Mouse (Mus musculus): ENCODE results near the gene Madcam1.
"Not testable (repeated sequence)": the region's sequence is repeated elsewhere in the genome, so short reads cannot be mapped to it uniquely, and the experiment has no call there.

The Madcam1 gene

DNA sequence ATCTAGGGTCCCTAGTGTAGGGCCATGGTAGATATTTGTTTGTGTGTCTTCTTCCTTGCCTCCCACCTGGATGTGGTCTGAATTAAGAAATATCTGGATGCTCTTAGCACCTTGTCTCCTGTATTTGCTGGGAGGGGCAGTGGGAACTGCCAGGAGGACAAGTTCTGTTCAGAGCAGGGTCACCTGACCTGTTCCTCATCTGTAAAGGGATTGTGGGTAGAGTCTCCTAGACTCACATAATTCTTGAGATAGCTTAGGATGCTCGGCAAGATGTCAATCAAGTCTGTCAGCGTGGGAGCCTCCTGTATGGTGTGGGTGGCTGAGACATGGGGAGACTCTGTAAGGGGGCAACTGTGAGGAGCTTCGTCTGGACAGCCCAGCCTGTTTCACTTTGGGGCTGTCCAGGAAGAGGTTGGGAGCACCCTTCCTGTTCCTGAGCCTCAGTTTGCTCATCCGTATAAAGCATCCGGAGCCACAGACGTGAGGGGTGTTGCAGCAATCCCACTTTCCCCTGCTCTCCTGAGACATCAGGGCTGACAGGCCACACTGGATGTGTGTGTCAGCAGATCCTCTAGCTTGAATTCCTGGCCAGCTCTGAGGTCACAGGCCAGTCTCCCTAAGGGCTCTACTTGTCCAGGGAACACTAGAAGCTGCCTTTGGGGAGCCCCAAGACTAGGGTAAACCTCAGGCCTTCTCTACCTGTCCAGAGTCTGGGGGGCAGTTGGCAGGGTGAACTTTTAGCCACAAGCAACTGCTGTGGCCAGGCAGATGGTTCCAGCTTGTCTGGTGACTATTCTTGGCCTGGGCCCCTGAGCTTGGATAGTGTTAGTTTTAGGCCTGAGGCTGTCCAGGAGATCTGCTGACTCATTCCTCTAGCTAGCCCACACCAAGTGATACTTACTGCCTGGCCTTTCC, 19.6 kb downstream of the Madcam1 start:
- in situ Hi-C loops (cut with MboI; ENCODE audit: low pct_unique_long_range_greater_than_20kb in 1 of 2, low sequenced_read_pairs in 2 of 2, unreplicated experiment in 1 of 2), result no loop called here

DNA sequence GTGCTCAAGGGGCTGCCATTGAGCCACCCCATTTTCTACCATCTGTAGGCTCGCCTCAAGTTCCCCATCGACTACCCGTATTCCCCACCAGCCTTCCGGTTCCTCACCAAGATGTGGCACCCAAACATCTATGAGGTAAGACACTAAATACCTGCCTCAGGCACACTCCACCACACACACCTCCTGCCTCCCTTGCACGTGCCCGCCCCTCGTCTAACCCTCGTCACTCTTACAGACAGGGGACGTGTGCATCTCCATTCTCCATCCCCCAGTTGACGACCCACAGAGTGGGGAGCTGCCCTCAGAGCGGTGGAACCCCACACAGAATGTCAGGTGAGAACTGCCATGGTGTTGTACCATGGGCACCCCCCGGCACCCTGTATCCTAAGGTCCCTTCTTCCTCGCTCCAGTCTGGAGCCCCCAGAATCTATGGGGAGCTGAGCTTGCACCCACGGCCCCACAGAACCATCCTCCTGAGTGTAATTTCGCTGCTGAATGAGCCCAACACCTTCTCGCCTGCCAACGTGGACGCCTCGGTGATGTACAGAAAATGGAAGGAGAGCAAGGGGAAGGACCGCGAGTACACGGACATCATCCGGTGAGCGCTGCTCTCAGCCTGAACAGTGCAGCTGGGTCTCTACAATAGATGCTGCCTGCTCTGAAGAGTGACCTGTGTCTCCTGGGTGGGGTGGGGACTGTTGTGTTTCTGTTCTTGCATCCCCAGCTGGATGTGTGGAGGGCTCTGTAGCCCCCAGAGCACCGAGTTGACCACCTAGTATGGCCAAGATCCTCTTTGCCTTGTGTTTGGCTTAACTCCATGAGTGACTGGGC, 20.6 kb downstream of the Madcam1 start:
- in situ Hi-C loops (cut with MboI; ENCODE audit: low pct_unique_long_range_greater_than_20kb in 1 of 2, low sequenced_read_pairs in 2 of 2, unreplicated experiment in 1 of 2), result no loop called here

DNA sequence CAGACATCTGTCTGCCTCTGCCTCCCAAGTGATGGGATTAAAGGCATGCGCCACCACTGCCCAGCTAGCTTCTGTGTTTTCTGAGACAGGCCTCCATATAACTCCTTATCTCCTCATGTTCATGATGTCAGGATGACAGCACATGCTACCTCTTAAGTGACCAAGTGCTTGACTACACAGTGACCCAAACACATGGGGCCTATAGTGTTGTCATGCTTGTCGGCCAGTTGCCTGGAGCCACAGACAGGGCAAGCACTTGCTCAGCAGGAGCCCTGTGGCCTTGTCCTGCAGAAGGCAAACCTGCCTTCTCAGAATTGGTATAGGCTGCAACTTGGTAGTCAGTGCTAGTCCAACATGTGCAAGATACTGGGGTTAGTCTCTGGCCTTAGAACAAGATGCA, 21.9 kb downstream of the Madcam1 start:
- in situ Hi-C loops (cut with MboI; ENCODE audit: low pct_unique_long_range_greater_than_20kb in 1 of 2, low sequenced_read_pairs in 2 of 2, unreplicated experiment in 1 of 2), result no loop called here

DNA sequence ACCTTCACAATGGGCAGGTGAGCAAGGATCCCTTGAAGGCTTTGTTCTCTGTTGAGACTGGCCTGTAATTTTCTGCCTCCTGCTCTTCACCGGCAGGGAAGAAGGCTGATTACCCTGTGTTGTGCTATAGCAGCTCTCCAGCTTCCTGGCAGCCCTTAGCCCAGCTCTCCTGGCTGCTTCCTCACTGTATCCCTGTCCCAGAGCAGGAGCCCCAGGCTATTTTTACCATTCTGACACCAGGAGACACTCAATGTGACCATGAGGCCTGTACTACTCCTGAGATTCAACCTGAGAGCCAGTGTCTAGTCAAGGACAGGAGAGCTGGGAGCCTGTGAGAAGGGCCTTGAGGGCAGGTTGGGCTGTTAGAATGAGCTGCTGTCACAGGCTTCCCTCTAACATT, 22.3 kb downstream of the Madcam1 start:
- in situ Hi-C loops (cut with MboI; ENCODE audit: low pct_unique_long_range_greater_than_20kb in 1 of 2, low sequenced_read_pairs in 2 of 2, unreplicated experiment in 1 of 2), result no loop called here

DNA sequence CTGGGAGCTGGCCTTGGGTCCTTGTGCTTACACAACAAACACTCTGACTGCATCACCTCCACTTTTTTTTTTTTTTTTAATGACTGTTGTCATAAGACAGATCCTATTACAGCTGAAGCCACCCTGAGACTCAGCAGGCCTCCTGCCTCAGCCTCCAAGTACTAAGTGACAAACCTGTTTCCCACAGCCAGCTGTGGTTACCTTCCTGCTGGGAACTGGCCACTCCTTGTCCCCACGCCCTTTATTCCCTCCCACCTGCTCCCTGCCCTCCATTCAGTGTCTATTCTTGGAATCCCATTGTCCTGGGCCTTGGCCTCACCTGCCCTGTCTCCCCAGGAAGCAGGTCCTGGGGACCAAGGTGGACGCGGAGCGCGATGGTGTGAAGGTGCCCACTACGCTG, 23.2 kb downstream of the Madcam1 start:
- in situ Hi-C loops (cut with MboI; ENCODE audit: low pct_unique_long_range_greater_than_20kb in 1 of 2, low sequenced_read_pairs in 2 of 2, unreplicated experiment in 1 of 2), result no loop called here

DNA sequence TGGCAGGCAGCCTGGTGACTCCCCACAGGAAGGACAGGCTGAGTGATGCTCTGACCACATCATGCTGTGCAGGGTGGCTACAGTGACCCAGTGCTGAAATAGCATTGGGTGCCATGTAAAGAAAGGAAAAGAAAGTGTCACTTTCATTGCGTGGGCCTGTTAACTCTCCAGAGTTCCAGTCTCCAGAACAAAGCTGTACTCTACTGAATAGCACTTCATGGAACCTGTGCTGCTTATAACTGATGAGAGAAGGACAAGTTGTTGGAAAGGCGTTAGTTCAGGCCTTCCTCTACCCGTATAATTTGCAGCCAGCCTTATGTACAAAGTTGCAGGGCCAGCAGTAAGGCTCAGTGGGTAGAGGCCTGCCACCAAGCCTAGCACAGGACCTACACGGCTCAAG, 24.4 kb downstream of the Madcam1 start, which contains the start of gene Gzmm:
TSS of gene Gzmm (plus strand) at position 301 of the 400 bp plus-strand sequence.
- in situ Hi-C loops (cut with MboI; ENCODE audit: low pct_unique_long_range_greater_than_20kb in 1 of 2, low sequenced_read_pairs in 2 of 2, unreplicated experiment in 1 of 2), result no loop called here

DNA sequence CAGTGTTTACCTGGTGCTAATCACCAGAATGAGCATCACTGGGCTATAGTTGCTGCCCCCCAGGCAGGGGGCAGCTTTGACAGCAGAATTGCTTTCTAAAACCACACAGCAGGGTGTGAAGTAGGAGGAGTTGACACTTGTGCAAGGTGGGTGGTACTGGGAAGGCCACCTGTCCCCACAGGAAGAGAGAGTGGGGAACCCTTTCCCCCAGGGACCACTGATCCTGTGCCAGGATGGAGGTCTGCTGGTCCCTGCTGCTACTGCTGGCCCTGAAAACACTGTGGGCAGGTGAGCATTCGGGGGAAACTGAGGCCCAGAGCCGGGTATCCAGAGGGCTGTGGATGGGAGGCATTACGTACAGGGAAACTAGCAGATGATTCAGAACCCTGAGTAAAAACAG, 24.8 kb downstream of the Madcam1 start:
- in situ Hi-C loops (cut with MboI; ENCODE audit: low pct_unique_long_range_greater_than_20kb in 1 of 2, low sequenced_read_pairs in 2 of 2, unreplicated experiment in 1 of 2), result no loop called here

DNA sequence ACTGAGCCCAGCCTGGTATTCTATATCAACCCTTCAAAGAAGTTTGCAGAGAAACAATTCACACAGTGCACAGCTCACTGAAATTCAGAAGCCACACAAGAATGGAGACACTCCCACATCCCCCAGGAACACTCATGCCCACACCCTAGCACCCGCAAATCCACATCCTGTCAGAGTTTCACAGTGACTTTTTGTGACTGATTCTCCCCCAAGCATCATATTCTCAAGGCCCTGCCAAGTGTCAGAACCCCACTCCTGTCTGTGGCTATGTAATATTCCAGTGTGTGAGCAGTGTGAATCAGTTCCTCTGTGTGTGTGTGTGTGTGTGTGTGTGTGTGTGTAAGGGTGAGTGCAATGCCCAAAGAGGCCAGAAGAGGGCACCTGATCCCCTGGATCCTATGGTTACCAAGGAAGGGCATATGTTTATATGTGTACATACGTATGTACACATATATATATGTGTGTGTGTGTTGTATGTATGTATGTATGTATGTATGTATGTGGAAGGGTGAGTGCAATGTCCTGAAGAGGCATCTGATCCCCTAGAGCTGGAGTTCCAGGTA, 27.7 kb downstream of the Madcam1 start:
- in situ Hi-C loops (cut with MboI; ENCODE audit: low pct_unique_long_range_greater_than_20kb in 1 of 2, low sequenced_read_pairs in 2 of 2, unreplicated experiment in 1 of 2), result no loop called here

DNA sequence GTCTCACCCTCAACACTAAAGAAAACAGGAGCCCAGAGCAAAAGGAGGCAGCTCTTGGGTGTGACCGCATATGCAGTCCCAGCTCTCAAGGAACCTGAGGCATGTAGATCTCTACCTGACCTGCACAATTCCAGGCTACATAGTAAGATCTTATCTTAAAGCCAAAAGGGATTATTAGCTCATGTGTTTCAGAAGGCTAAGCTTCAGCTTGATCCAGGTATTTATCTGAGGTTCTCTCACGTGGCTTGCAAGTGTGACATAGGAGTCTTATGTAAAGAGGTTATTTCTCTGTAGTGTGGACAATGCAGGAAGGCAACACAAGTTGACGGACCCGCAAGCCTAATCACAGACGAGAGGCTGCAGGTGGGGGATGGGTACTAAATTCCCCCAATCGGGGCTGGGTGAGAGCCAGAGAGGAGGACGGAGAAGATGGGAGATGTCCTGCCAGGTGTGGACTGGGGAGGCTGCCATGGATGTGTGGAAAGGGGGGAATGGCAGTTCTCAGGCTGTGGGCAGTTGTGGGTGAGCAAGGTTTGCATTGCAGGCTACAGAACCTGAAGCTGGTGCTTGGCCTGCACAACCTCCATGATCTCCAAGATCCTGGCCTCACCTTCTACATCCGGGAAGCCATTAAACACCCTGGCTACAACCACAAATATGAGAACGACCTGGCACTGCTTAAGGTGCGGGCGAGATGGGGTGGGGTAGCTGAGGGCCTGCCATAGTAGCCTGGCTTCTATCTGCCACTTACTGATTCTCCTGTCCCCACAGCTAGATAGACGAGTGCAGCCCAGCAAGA, 29.4 kb downstream of the Madcam1 start:
- in situ Hi-C loops (cut with MboI; ENCODE audit: low pct_unique_long_range_greater_than_20kb in 1 of 2, low sequenced_read_pairs in 2 of 2, unreplicated experiment in 1 of 2), result no loop called here

DNA sequence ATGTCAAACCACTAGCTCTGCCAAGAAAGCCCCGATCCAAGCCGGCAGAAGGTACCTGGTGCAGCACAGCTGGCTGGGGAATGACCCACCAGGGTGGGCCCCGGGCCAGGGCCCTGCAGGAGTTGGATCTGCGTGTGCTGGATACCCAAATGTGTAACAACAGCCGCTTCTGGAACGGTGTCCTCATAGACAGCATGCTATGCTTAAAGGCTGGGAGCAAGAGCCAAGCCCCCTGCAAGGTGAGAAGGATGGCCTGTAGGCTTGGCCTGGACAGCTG, 30.0 kb downstream of the Madcam1 start:
- in situ Hi-C loops (cut with MboI; ENCODE audit: low pct_unique_long_range_greater_than_20kb in 1 of 2, low sequenced_read_pairs in 2 of 2, unreplicated experiment in 1 of 2), result no loop called here

DNA sequence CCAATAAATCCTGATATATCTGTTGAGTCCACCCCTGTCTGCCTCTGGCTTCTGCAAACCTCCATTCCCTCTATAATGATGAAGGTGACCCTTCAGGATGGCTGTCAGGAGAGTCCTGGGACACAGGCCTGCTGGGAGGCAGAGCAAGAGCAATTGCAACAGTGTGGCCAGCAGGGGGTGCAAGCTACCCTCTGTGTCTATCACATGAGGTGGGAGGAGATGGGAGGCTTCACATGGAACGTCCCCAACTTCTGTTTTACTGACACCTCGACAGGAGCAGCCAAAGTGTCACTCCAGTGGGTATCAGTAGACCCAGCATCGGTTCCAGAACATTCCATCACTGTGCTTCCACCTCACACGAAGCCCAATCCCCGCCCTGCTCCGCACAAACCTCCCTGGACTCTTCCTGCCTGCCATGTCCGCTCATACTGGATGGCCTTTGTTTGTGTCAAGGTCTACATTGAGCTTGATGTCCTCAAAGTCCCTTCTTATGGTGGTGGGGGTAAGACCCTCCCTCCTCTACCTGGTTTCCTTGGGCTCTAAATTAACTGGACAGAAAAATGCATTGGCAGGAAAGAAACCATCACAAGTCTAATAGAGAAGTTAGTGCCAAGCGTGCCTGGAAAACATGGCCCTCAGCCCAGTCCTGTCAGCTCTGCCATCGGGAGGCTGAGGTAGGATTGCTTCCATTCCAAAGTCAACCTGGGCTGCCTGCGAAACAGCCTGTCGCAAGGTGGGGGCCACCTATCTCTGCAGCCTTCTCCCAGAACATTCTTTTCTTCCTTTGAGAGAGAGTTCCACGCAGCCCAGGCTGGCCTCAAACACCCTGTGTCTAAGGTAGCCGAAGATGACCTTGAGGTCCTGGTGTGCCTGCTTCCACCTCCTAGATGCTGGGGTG, 31.1 kb downstream of the Madcam1 start:
- in situ Hi-C loops (cut with MboI; ENCODE audit: low pct_unique_long_range_greater_than_20kb in 1 of 2, low sequenced_read_pairs in 2 of 2, unreplicated experiment in 1 of 2), result no loop called here

DNA sequence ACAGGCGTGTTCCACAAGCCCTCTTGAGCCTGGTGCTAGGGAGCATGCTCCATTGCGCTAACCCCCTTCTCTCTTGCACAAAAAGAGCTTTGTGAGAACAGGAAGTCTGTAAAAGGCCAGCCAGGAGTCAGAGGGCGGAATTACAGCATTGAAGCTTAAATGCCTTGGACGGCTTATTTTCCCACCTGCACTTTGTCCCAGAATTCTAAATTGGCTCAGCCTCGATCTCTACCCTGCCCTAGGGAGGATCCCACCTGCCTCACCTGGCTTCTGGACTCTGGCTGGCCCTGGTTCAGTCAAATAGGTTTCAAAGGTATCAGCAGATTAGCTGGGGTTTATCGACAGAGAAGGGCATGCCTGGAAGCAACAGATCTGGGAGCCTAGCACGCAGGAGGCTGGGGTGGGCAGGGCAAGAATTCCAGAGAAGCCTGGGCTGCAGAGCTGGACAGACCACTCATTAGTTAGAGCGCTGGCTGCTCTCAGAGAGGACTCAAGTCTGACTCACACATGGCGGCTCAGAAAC, 31.8 kb downstream of the Madcam1 start:
- in situ Hi-C loops (cut with MboI; ENCODE audit: low pct_unique_long_range_greater_than_20kb in 1 of 2, low sequenced_read_pairs in 2 of 2, unreplicated experiment in 1 of 2), result no loop called here

DNA sequence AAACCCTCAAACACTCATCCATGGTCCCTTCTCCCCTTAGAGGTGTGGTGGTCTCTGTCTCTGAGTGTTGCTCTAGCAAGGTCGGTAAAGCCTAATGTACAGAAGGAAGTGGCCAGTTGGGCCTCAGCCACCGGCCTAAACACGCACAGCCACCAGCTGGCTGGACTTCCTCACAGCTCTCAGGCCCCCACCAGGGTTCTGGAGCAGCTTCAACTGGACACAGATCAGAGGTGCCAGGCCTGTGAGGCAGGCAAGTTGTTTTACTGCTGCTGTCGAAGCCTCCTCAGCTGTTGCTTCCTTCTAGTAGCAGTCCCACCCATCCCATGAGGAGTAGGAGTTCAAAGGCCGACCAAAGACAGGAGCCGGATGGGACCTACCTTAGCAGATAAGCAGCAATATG, 33.6 kb downstream of the Madcam1 start:
- in situ Hi-C loops (cut with MboI; ENCODE audit: low pct_unique_long_range_greater_than_20kb in 1 of 2, low sequenced_read_pairs in 2 of 2, unreplicated experiment in 1 of 2), result no loop called here

DNA sequence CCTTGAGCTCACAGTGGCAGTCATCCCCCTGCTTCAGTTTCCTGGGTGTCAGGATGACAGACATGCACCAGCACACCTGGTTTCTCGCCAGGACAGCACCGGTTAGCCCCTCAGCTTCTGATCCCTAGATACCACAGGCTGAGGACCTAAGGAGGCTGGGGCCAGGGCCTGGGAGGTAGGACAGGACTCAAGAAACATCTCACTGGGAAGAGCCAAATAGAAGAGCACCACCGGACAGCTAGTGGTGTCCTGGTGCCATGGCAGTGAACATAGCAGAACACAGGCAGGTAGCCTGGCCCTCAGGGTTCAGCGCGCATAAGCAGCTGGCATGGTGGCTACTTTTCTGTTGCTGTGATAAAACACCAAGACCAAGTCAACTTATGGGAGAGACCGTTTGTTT, 34.1 kb downstream of the Madcam1 start:
- in situ Hi-C loops (cut with MboI; ENCODE audit: low pct_unique_long_range_greater_than_20kb in 1 of 2, low sequenced_read_pairs in 2 of 2, unreplicated experiment in 1 of 2), result no loop called here

DNA sequence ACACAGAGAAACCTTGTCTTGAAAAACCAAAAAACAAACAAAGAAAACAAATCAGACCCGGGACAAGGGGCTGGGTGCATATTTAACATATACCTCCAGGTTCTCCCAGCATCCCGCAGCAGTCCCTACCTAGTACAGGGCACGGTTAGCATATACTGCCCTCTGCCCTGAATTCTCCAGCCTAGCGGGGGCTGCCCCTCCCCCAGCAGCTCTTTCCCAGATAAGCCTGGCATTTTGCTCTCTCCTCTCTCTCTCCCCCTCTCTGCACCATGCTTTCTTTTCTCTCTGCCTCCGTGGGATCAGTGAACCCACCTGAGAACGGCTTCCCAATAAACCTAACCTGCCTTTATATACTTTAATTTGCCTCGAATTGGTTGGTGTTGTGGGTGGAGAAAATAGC, 36.3 kb downstream of the Madcam1 start:
- in situ Hi-C loops (cut with MboI; ENCODE audit: low pct_unique_long_range_greater_than_20kb in 1 of 2, low sequenced_read_pairs in 2 of 2, unreplicated experiment in 1 of 2), result no loop called here

DNA sequence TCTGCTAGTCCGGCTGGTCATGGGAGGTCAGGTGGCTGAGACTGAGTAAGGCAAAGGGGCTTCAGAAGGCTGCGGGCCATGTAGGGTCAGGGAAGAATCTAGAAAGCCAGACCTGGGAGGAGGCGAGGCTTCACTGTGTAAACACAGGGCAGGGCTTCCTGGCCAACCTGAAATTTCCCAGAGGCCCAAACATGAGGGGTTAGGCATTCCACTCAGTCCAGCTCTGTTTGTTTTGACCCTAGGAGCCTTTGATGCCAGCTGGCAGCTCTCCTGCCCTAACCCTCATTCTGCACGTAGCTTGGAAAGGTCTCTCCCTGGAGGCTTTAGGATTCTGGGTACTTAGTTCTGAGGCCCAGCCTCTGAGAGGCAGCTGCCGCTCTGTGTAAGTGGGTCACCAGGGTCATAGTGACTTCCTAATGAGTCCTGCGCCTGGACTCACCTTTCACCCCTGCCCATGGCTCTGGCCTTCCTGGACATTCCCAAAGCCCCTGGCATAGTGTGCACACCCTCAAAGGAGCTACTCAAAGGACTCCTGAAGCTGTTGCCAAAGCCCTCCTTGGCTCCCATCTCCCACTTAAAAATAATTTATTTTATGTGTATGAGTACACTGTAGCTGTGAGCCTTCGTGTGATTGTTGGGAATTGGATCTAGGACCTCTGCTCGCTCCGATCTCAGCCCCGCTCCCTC, 37.2 kb downstream of the Madcam1 start:
- in situ Hi-C loops (cut with MboI; ENCODE audit: low pct_unique_long_range_greater_than_20kb in 1 of 2, low sequenced_read_pairs in 2 of 2, unreplicated experiment in 1 of 2), result no loop called here

DNA sequence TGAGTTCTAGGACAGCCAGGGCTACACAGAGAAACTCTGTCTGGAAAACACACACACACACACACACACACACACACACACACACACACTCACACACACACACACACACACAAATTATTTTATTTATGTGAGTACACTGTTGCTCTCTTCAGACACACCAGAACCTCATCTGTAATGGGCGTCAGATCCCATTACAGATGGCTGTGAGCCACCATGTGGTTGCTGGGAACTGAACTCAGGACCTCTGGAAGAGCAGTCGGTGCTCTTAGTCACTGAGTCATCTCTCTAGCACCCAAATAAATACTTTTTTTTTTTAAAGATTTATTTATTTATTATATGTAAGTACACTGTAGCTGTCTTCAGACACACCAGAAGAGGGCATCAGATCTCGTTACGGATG, 38.6 kb downstream of the Madcam1 start:
- in situ Hi-C loops (cut with MboI; ENCODE audit: low pct_unique_long_range_greater_than_20kb in 1 of 2, low sequenced_read_pairs in 2 of 2, unreplicated experiment in 1 of 2), result not testable (repeated sequence)
